Mouse (Mus musculus) heart, embryonic 13.5 days (tissue): ENCODE measurements at regions not wholly inside any gene's neighbourhood (a gene's known extent, or its start where the extent isn't known, plus 50 kb on each side); places are given as distances from the start of the nearest gene placed in this dataset.

Source experiments
- ATAC-seq: fragments of 200-750 bp; cut with Nextera tagmentation; 2 replicates; pipeline ENCODE4 v1.8.0; 2017; ENCODE audit warnings: moderate TSS enrichment; ENCODE audit not compliant: insufficient number of reproducible peaks, low FRiP score, low TSS enrichment; ENCODE audit errors: extremely low read depth
- H3K27ac ChIP-seq: fragments of 300-500 bp; sonication (generic); replicated peaks from 2 replicates; pipeline ENCODE4 v1.5.1; 2015; ENCODE audit warnings: moderate library complexity, mild to moderate bottlenecking, inconsistent platforms
- H3K27me3 ChIP-seq: fragments of 300-500 bp; sonication (generic); replicated peaks from 2 replicates; pipeline ENCODE4 v1.6.1; 2015; ENCODE audit warnings: mild to moderate bottlenecking, inconsistent platforms
- H3K36me3 ChIP-seq: fragments of 300-500 bp; sonication (generic); 2 replicates; pipeline ENCODE4 v1.6.1; 2015; ENCODE audit warnings: mild to moderate bottlenecking, inconsistent platforms
- H3K4me1 ChIP-seq: fragments of 300-500 bp; sonication (generic); 2 replicates; pipeline ENCODE4 v1.6.1; 2015; ENCODE audit warnings: inconsistent platforms
- H3K4me2 ChIP-seq: fragments of 300-500 bp; sonication (generic); 2 replicates; pipeline ENCODE4 v1.6.1; 2015; ENCODE audit warnings: inconsistent platforms, mild to moderate bottlenecking, moderate library complexity
- H3K4me3 ChIP-seq: fragments of 300-500 bp; sonication (generic); 2 replicates; pipeline ENCODE4 v1.5.1; 2015; ENCODE audit warnings: moderate library complexity, mild to moderate bottlenecking, inconsistent platforms
- H3K9ac ChIP-seq: fragments of 300-500 bp; sonication (generic); 2 replicates; pipeline ENCODE4 v1.6.1; 2015; ENCODE audit warnings: inconsistent platforms, mild to moderate bottlenecking, moderate library complexity
- H3K9me3 ChIP-seq: fragments of 300-500 bp; sonication (generic); 2 replicates; pipeline ENCODE4 v1.6.1; 2016; ENCODE audit warnings: inconsistent platforms
- WGBS: fragments of 180-500 bp; shearing (Covaris S2); methylation state at CpG from one replicate; pipeline ENCODE4 v1.1.7; 2015; ENCODE audit warnings: mixed read lengths; 5-methylcytosine and 5-hydroxymethylcytosine counted together

- Histone ChIP-seq H3K27ac (0 out of 2 replicates have a peak overlapping the region, but pooled peaks have one; percentile 20), H3K9ac (no peak overlapping the region), H3K36me3 (no peaks in the 10 kb centered on the region), H3K4me1 (peaks cover 2% of the 10 kb centered on the region; the same call in 1 of the 2 replicates), H3K27me3 (no peaks in the 10 kb centered on the region), H3K9me3 (no peaks in the 10 kb centered on the region), H3K4me2 (no peak overlapping the region), H3K4me3 (no peak overlapping the region)
- no peak for ATAC-seq
- 71% methylated on average over 10 of the region's 10 CpGs for WGBS
These were observed 336.1 kb upstream of the Map3k7 start for GRCm38 (mm10) chr4:31627777-31628176.

- no peak overlapping the region for H3K9ac ChIP-seq
- peak overlapping the region; percentile 64 for H3K27ac ChIP-seq
- H3K9me3 ChIP-seq, result no peaks in the 10 kb centered on the region
- ATAC-seq, result no peak
- no peak overlapping the region for H3K4me3 ChIP-seq
- H3K4me1 ChIP-seq, result peaks cover 8% of the 10 kb centered on the region; the same call in 1 of the 2 replicates
- no peak overlapping the region for H3K4me2 ChIP-seq
- H3K36me3 ChIP-seq, result no peaks in the 10 kb centered on the region
- no peaks in the 10 kb centered on the region for H3K27me3 ChIP-seq
- WGBS, result 83% methylated on average over 6 of the region's 6 CpGs
These were observed 325.3 kb upstream of the Map3k7 start for GRCm38 (mm10) chr4:31638564-31638963.

GRCm38 (mm10) chr4:31642161-31642560 lies 321.7 kb upstream of the Map3k7 start:
- peaks cover 8% of the 10 kb centered on the region; the same call in 1 of the 2 replicates for H3K4me1 ChIP-seq
- peak overlapping the region; percentile 33; the same call in 1 of the 2 replicates for H3K4me2 ChIP-seq
- H3K9me3 ChIP-seq, result no peaks in the 10 kb centered on the region
- H3K27me3 ChIP-seq, result no peaks in the 10 kb centered on the region
- H3K27ac ChIP-seq, result peak overlapping the region; percentile 59
- H3K4me3 ChIP-seq, result no peak overlapping the region
- ATAC-seq, result peak; percentile 37; the same call in 1 of the 2 replicates
- H3K36me3 ChIP-seq, result no peaks in the 10 kb centered on the region
- no peak overlapping the region for H3K9ac ChIP-seq
- 51% methylated on average over 9 of the region's 9 CpGs for WGBS

- Histone ChIP-seq H3K27ac (peak overlapping the region; percentile 53), H3K4me2 (peak overlapping the region; percentile 33; the same call in 1 of the 2 replicates), H3K36me3 (no peaks in the 10 kb centered on the region), H3K27me3 (no peaks in the 10 kb centered on the region), H3K4me3 (no peak overlapping the region), H3K9me3 (no peaks in the 10 kb centered on the region), H3K4me1 (peaks cover 8% of the 10 kb centered on the region; the same call in 1 of the 2 replicates), H3K9ac (no peak overlapping the region)
- 60% methylated on average over 10 of the region's 10 CpGs for WGBS
- ATAC-seq, result no peak
These were observed 321.2 kb upstream of the Map3k7 start for GRCm38 (mm10) chr4:31642593-31643290.

GRCm38 (mm10) chr4:31648631-31649368 lies 315.1 kb upstream of the Map3k7 start:
- H3K9me3 ChIP-seq, result no peaks in the 10 kb centered on the region
- no peak overlapping the region for H3K4me2 ChIP-seq
- no peak overlapping the region for H3K27ac ChIP-seq
- H3K4me3 ChIP-seq, result no peak overlapping the region
- H3K27me3 ChIP-seq, result no peaks in the 10 kb centered on the region
- WGBS, result 82% methylated on average over 8 of the region's 8 CpGs
- H3K9ac ChIP-seq, result no peak overlapping the region
- H3K36me3 ChIP-seq, result no peaks in the 10 kb centered on the region
- H3K4me1 ChIP-seq, result no peaks in the 10 kb centered on the region
- no peak for ATAC-seq

- H3K4me1 ChIP-seq, result peaks cover 19% of the 10 kb centered on the region; the same call in 1 of the 2 replicates
- no peak overlapping the region for H3K4me2 ChIP-seq
- H3K27ac ChIP-seq, result 0 out of 2 replicates have a peak overlapping the region, but pooled peaks have one; percentile 28
- no peaks in the 10 kb centered on the region for H3K36me3 ChIP-seq
- WGBS, result 53% methylated on average over 11 of the region's 11 CpGs
- H3K27me3 ChIP-seq, result no peaks in the 10 kb centered on the region
- no peak for ATAC-seq
- H3K4me3 ChIP-seq, result no peak overlapping the region
- H3K9ac ChIP-seq, result no peak overlapping the region
- no peaks in the 10 kb centered on the region for H3K9me3 ChIP-seq
These were observed 308.4 kb upstream of the Map3k7 start for GRCm38 (mm10) chr4:31655364-31656106.

GRCm38 (mm10) chr4:31656111-31656510 lies 307.8 kb upstream of the Map3k7 start:
- no peak overlapping the region for H3K9ac ChIP-seq
- no peaks in the 10 kb centered on the region for H3K36me3 ChIP-seq
- H3K27ac ChIP-seq, result no peak overlapping the region
- H3K4me2 ChIP-seq, result no peak overlapping the region
- no peaks in the 10 kb centered on the region for H3K27me3 ChIP-seq
- H3K9me3 ChIP-seq, result no peaks in the 10 kb centered on the region
- 84% methylated on average over 8 of the region's 8 CpGs for WGBS
- no peak for ATAC-seq
- H3K4me1 ChIP-seq, result peaks cover 19% of the 10 kb centered on the region; the same call in 1 of the 2 replicates
- no peak overlapping the region for H3K4me3 ChIP-seq

GRCm38 (mm10) chr4:31658820-31659219 lies 305.1 kb upstream of the Map3k7 start:
- WGBS, result 54% methylated on average over 5 of the region's 5 CpGs
- no peaks in the 10 kb centered on the region for H3K9me3 ChIP-seq
- no peaks in the 10 kb centered on the region for H3K27me3 ChIP-seq
- no peak overlapping the region for H3K4me2 ChIP-seq
- H3K4me1 ChIP-seq, result peaks cover 33% of the 10 kb centered on the region
- H3K9ac ChIP-seq, result no peak overlapping the region
- no peak overlapping the region for H3K4me3 ChIP-seq
- H3K27ac ChIP-seq, result no peak overlapping the region
- no peaks in the 10 kb centered on the region for H3K36me3 ChIP-seq
- no peak for ATAC-seq

GRCm38 (mm10) chr4:31660896-31661295 lies 303.0 kb upstream of the Map3k7 start:
- Histone ChIP-seq H3K27ac (0 out of 2 replicates have a peak overlapping the region, but pooled peaks have one; percentile 12), H3K4me1 (peaks cover 23% of the 10 kb centered on the region), H3K4me3 (no peak overlapping the region), H3K9ac (no peak overlapping the region), H3K27me3 (no peaks in the 10 kb centered on the region), H3K9me3 (no peaks in the 10 kb centered on the region), H3K36me3 (no peaks in the 10 kb centered on the region), H3K4me2 (no peak overlapping the region)
- 44% methylated on average over 4 of the region's 4 CpGs for WGBS
- no peak for ATAC-seq

GRCm38 (mm10) chr4:31671530-31672170 lies 292.2 kb upstream of the Map3k7 start:
- 67% methylated on average over 6 of the region's 6 CpGs for WGBS
- no peaks in the 10 kb centered on the region for H3K27me3 ChIP-seq
- H3K4me3 ChIP-seq, result no peak overlapping the region
- no peak for ATAC-seq
- no peaks in the 10 kb centered on the region for H3K36me3 ChIP-seq
- H3K4me2 ChIP-seq, result no peak overlapping the region
- H3K9me3 ChIP-seq, result no peaks in the 10 kb centered on the region
- no peaks in the 10 kb centered on the region for H3K4me1 ChIP-seq
- H3K27ac ChIP-seq, result no peak overlapping the region
- H3K9ac ChIP-seq, result no peak overlapping the region
